Mouse (Mus musculus) CH12.LX (cell line): ENCODE measurements around the gene Oma1. TPM values are rescaled to one million over a fixed set of nuclear protein-coding genes. Genes with fewer than 3 reads are reported as not detected.

ENCODE experiments used
- DNase-seq: peaks from one replicate; pipeline ENCODE4 v3.0.0-alpha.2; 2013; ENCODE audit errors: extremely low read depth
- H3K27ac ChIP-seq: 2 replicates; pipeline ENCODE4 v1.5.1; 2012; ENCODE audit warnings: low read depth, mild to moderate bottlenecking, control low read depth, moderate library complexity; ENCODE audit not compliant: insufficient read depth
- H3K27me3 ChIP-seq: replicated peaks from 2 replicates; pipeline ENCODE3; 2012; ENCODE audit warnings: inconsistent platforms
- H3K36me3 ChIP-seq, 2 experiments: replicated peaks in 1 of 2; 2 replicates each; pipeline versions ENCODE3 to v1.6.1; 2012; ENCODE audit warnings: inconsistent platforms in 1 of 2, low read length in 1 of 2, mild to moderate bottlenecking in 1 of 2, mixed read lengths in 1 of 2, moderate library complexity in 1 of 2; ENCODE audit not compliant: control insufficient read depth in 1 of 2, insufficient read depth in 1 of 2
- H3K4me1 ChIP-seq, 2 experiments: 2 replicates each; pipeline ENCODE4 v1.6.1; 2012; ENCODE audit warnings: inconsistent platforms in 1 of 2, moderate library complexity in 1 of 2; ENCODE audit not compliant: insufficient read depth in 2 of 2, control insufficient read depth in 1 of 2
- H3K4me2 ChIP-seq: 2 replicates; pipeline ENCODE4 v1.6.1; 2012; ENCODE audit warnings: low read depth, mild to moderate bottlenecking, control low read depth; ENCODE audit not compliant: poor library complexity, insufficient read depth, severe bottlenecking
- H3K4me3 ChIP-seq, 3 experiments: fragments of 150-350 bp in 1 of 3; sonication (generic) in 1 of 3; replicated peaks in 1 of 3; 2 replicates each; pipeline versions ENCODE3 to v1.5.1; 2011 to 2012; ENCODE audit warnings: low read depth in 2 of 3, low read length in 2 of 3, mild to moderate bottlenecking in 2 of 3, moderate library complexity in 2 of 3, control low read depth in 1 of 3, improper control_type of control experiment in 1 of 3, inconsistent platforms in 1 of 3, mixed read lengths in 1 of 3; ENCODE audit not compliant: poor library complexity in 1 of 3
- H3K79me2 ChIP-seq: replicated peaks from 2 replicates; pipeline ENCODE4 v1.6.1; 2012; ENCODE audit warnings: mild to moderate bottlenecking, moderate library complexity; ENCODE audit not compliant: control insufficient read depth, poor library complexity, insufficient read depth, severe bottlenecking; ENCODE audit errors: extremely low read depth
- H3K9ac ChIP-seq: 2 replicates; pipeline ENCODE4 v1.6.1; 2012; ENCODE audit warnings: low read depth, mild to moderate bottlenecking, control low read depth, moderate library complexity; ENCODE audit not compliant: insufficient read depth
- H3K9me3 ChIP-seq: replicated peaks from 2 replicates; pipeline ENCODE3; 2012; ENCODE audit warnings: low read length, inconsistent platforms, mixed read lengths
- BHLHE40 ChIP-seq: IDR thresholded peaks from 2 replicates; pipeline ENCODE4 v1.6.1; 2011; ENCODE audit warnings: mild to moderate bottlenecking, low read depth, low read length, improper control_type of control experiment
- CTCF ChIP-seq, 2 experiments: IDR thresholded peaks in 1 of 2; conservative IDR thresholded peaks in 1 of 2; 2 replicates each; pipeline ENCODE4 v1.5.1; 2011 to 2012; ENCODE audit warnings: low read depth in 2 of 2, low read length in 2 of 2, improper control_type of control experiment in 1 of 2, inconsistent platforms in 1 of 2, mild to moderate bottlenecking in 1 of 2, moderate library complexity in 1 of 2
- ELF1 ChIP-seq: IDR thresholded peaks from 2 replicates; pipeline ENCODE4 v1.6.1; 2014; ENCODE audit warnings: low read depth, mild to moderate bottlenecking, inconsistent platforms, low read length, improper control_type of control experiment
- ETS1 ChIP-seq: conservative IDR thresholded peaks from 2 replicates; pipeline ENCODE4 v1.6.1; 2012; ENCODE audit warnings: low read depth, mild to moderate bottlenecking, inconsistent platforms, low read length, improper control_type of control experiment, moderate library complexity
- IRF4 ChIP-seq: IDR thresholded peaks from 2 replicates; pipeline ENCODE4 v1.6.1; 2014; ENCODE audit warnings: low read depth, mild to moderate bottlenecking, inconsistent platforms, low read length, improper control_type of control experiment
- KAT2A ChIP-seq: IDR thresholded peaks from 2 replicates; pipeline ENCODE4 v1.6.1; 2012; ENCODE audit warnings: low read length, improper control_type of control experiment, inconsistent platforms; ENCODE audit not compliant: insufficient replicate concordance
- MAFK ChIP-seq: IDR thresholded peaks from 2 replicates; pipeline ENCODE4 v1.6.1; 2011; ENCODE audit warnings: low read length, improper control_type of control experiment; ENCODE audit not compliant: insufficient replicate concordance
- MAX ChIP-seq: IDR thresholded peaks from 2 replicates; pipeline ENCODE4 v1.6.1; 2011; ENCODE audit warnings: low read length, improper control_type of control experiment
- MAZ ChIP-seq: IDR thresholded peaks from 2 replicates; pipeline ENCODE4 v1.6.1; 2012; ENCODE audit warnings: low read depth, mild to moderate bottlenecking, inconsistent platforms, low read length, improper control_type of control experiment, moderate library complexity
- MEF2A ChIP-seq: IDR thresholded peaks from 2 replicates; pipeline ENCODE4 v1.6.1; 2014; ENCODE audit warnings: low read depth, mild to moderate bottlenecking, inconsistent platforms, low read length, improper control_type of control experiment, borderline replicate concordance
- RAD21 ChIP-seq: IDR thresholded peaks from 2 replicates; pipeline ENCODE4 v1.6.1; 2011; ENCODE audit warnings: low read depth, mild to moderate bottlenecking, low read length, improper control_type of control experiment, moderate library complexity
- RCOR1 ChIP-seq: conservative IDR thresholded peaks from 2 replicates; pipeline ENCODE4 v1.6.1; 2012; ENCODE audit warnings: low read depth, mild to moderate bottlenecking, inconsistent platforms, low read length, improper control_type of control experiment
- SIN3A ChIP-seq: IDR thresholded peaks from 2 replicates; pipeline ENCODE4 v1.6.1; 2012; ENCODE audit warnings: low read length, improper control_type of control experiment, inconsistent platforms
- UBTF ChIP-seq: IDR thresholded peaks from 2 replicates; pipeline ENCODE4 v1.6.1; 2012; ENCODE audit warnings: low read depth, mild to moderate bottlenecking, inconsistent platforms, low read length, improper control_type of control experiment, moderate library complexity
- USF1 ChIP-seq: IDR thresholded peaks from 2 replicates; pipeline ENCODE4 v1.6.1; 2014; ENCODE audit warnings: low read depth, mild to moderate bottlenecking, inconsistent platforms, low read length, improper control_type of control experiment
- USF2 ChIP-seq: conservative IDR thresholded peaks from 2 replicates; pipeline ENCODE4 v1.6.1; 2011; ENCODE audit warnings: low read depth, low read length, improper control_type of control experiment
- ZC3H11A ChIP-seq: IDR thresholded peaks from 2 replicates; pipeline ENCODE4 v1.6.1; 2012; ENCODE audit warnings: low read depth, mild to moderate bottlenecking, inconsistent platforms, low read length, improper control_type of control experiment
- ZNF384 ChIP-seq: IDR thresholded peaks from 2 replicates; pipeline ENCODE4 v1.6.1; 2012; ENCODE audit warnings: low read depth, low read length, improper control_type of control experiment, inconsistent platforms
- dilution Hi-C: fragments of 300-500 bp; cut with MboI; formaldehyde crosslinking; loops from 2 replicates; pipeline ENCODE4 v1.14.3; 2020; ENCODE audit warnings: low sequenced_read_pairs; ENCODE audit not compliant: extremely low pct_unique_long_range_greater_than_20kb, extremely low pct_ligation_motif_present
- in situ Hi-C: fragments of 300-500 bp; cut with MboI; formaldehyde crosslinking; loops from 3 replicates; pipeline ENCODE4 v1.14.3; 2019; ENCODE audit warnings: low sequenced_read_pairs, low pct_ligation_motif_present, low pct_unique_long_range_greater_than_20kb, mixed read lengths
- polyA plus RNA-seq: library from polyadenylated mRNA; unstranded; fragments of >175 nt; gene quantifications from 2 replicates; pipeline ENCODE4 v1.2.1, GENCODE M21; 2012; ENCODE audit warnings: low read depth; ENCODE audit not compliant: insufficient read length
- total RNA-seq, 2 experiments: library from RNA; depleted of rRNA; stranded (reverse); fragments of 300-350 nt in 1 of 2; fragments of >200 nt in 1 of 2; gene quantifications; 2 replicates each; pipeline ENCODE4 v1.2.3; 2012 to 2014

The Oma1 gene
- total and polyA plus RNA-seq, 3 experiments, result 15.7 to 20.7 (median 16.8) TPM

DNA sequence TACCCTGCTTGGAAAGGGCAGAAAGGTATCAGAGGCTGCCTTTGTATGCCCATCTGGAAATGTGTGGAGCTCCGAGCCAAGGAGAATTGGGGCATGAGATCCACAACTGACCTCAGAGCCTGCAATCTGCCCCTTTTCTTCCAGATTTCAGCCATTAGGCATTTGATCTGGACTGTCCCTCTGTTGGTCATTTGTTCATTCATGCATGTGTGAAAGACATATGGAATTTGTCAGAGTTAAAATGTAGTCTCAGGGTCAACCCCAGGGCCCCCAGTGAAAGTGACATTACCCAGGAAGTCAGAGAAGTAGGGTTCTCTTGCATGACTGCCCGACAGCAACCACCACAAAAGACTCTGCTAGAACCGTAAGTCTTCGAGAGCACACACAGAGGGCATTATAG is 89.0 kb downstream of the Oma1 start:
- TF ChIP-seq USF2, result no peak
- no peak for TF ChIP-seq BHLHE40
- no peak for TF ChIP-seq MAFK
- dilution Hi-C loops, result no loop called here
- Histone ChIP-seq H3K36me3 (no peaks in the 10 kb centered on the region), H3K4me3 (no peak overlapping the region), H3K9ac (no peak overlapping the region), H3K27ac (no peak overlapping the region), H3K79me2 (no peaks in the 10 kb centered on the region), H3K9me3 (no peaks in the 10 kb centered on the region), H3K4me1 (no peaks in the 10 kb centered on the region), H3K27me3 (peaks cover 23% of the 10 kb centered on the region), H3K4me2 (no peak overlapping the region)
- DNase-seq, result no peak
- in situ Hi-C loops, result no loop called here

GRCm38 (mm10) chr4:103405321-103405720 is 91.7 kb downstream of the Oma1 start:
- H3K9ac ChIP-seq, result no peak overlapping the region
- peaks cover 10% of the 10 kb centered on the region for H3K27me3 ChIP-seq
- TF ChIP-seq IRF4 (no peak), RCOR1 (no peak), SIN3A (no peak), ZNF384 (no peak), ZC3H11A (no peak), ETS1 (no peak), KAT2A (no peak), MEF2A (no peak), USF1 (no peak), ELF1 (no peak)
- no peaks in the 10 kb centered on the region for H3K9me3 ChIP-seq
- H3K36me3 ChIP-seq, result no peaks in the 10 kb centered on the region
- no peak for DNase-seq
- dilution Hi-C loops, result no loop called here
- no peaks in the 10 kb centered on the region for H3K4me1 ChIP-seq
- no peak overlapping the region for H3K27ac ChIP-seq
- no peak overlapping the region for H3K4me2 ChIP-seq
- no peaks in the 10 kb centered on the region for H3K79me2 ChIP-seq
- no peak overlapping the region for H3K4me3 ChIP-seq
- in situ Hi-C loops, result no loop called here

DNA sequence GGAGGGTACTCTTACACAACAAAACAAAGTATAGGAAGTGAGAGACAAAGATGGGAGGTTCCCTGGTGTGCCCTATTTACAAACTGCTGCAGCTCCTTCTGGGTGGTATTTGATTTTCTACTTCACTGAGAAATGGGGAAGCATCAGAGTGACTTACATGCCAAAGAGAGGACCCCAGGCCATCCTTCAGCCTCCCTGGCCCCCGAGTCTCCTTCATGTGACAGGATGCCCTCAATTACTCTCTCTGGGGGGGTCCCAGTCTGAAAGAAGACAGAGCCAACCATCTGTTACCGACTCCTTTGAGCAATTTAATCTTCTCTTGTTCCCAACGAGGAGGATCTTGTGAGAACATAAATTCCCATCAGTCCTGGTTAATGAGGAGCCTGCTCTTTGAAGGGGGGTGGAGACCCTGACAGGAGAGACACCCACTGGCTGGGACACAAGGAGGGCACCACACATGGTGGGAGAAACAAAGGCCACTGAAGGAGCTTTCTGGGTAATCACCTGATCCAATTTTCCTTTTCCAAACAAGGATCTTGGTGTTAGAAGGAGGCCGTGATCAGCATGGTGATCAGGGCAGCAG is 96.7 kb downstream of the Oma1 start:
- Histone ChIP-seq H3K36me3 (no peaks in the 10 kb centered on the region), H3K79me2 (no peaks in the 10 kb centered on the region), H3K27me3 (no peaks in the 10 kb centered on the region), H3K27ac (no peak overlapping the region), H3K4me2 (no peak overlapping the region), H3K4me1 (peaks cover 0 to 6% of the 10 kb centered on the region in 2 experiments; a peak in 1 of 4 replicates), H3K9me3 (no peaks in the 10 kb centered on the region), H3K9ac (no peak overlapping the region), H3K4me3 (no peak overlapping the region)
- no peak for TF ChIP-seq USF1
- TF ChIP-seq CTCF (conservative IDR thresholded peaks at IDR 0.05 in 1 of 2, IDR thresholded peaks at IDR 0.05 in 1 of 2; ENCODE audit: low read depth in 2 of 2, low read length in 2 of 2), result no peak
- TF ChIP-seq RAD21, result no peak
- TF ChIP-seq IRF4, result no peak
- no peak for TF ChIP-seq MAX
- no peak for TF ChIP-seq MEF2A
- no peak for TF ChIP-seq BHLHE40
- no peak for TF ChIP-seq MAFK
- no peak for TF ChIP-seq SIN3A
- no peak for TF ChIP-seq MAZ
- TF ChIP-seq KAT2A, result no peak
- TF ChIP-seq UBTF, result no peak
- dilution Hi-C loops (no loop called here), in situ Hi-C loops (no loop called here)
- DNase-seq, result no peak
